Mouse (Mus musculus): ENCODE data around the gene Lgals12.

DNA sequence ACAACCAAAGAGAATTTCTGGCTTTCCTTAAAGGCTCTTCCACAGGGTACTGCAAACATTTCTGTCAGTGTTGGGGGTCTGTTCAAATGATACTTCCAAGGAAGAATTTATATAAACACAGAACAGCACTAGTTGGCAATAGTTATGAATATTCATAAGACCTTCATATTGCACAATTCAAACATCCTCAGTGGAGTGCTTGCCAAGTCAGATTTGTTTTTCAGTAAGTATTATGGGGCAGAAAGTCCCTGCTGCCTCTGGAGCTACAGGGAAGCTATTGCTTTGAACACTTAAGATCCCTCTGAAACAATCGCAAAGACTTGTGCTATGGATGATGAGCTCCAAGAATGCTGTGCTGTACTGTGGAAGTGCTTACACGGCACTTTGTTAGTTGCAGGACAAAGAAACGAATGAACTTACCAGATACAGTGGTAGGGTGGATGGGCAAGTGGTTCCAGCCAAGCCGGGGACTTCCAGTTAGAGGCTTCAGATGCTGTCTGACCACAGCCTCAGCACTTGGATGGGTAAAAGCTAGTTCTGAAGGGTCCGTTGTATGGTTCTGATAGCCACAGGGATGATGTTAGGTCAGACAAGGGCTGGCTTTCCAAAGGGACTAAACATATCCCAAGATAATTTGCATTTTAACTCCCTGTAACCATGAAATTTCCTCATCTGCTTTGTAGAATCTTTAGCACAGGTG, 9.4 kb upstream of the Lgals12 start:
- TF ChIP-seq POLR2A (IDR thresholded peaks at IDR 0.05; ENCODE audit: borderline replicate concordance, control insufficient read depth, low read depth, low read length) (no peak), CTCF (IDR thresholded peaks at IDR 0.05; ENCODE audit: control insufficient read depth, insufficient read depth, low read length) (no peak)
